Mouse (Mus musculus): ENCODE data around the gene Slc44a1. TPM values are rescaled to one million over a fixed set of nuclear protein-coding genes. Genes with fewer than 3 reads are reported as not detected.

Gene Slc44a1
- polyA plus RNA-seq, 1 experiment from 2014 or later: 15.9 TPM

- ATAC-seq (replicated peaks; ENCODE audit: insufficient number of reproducible peaks, insufficient read depth, low FRiP score, low read depth): no peak
- H3K9ac ChIP-seq: no peak overlapping the region
- H3K27me3 ChIP-seq: no peaks in the 10 kb centered on the region
- no peak overlapping the region for H3K4me2 ChIP-seq
- no peaks in the 10 kb centered on the region for H3K9me3 ChIP-seq (replicated peaks)
- H3K4me3 ChIP-seq: no peak overlapping the region
- 46% methylated on average over 3 of the region's 3 CpGs for WGBS
- no peak overlapping the region for H3K27ac ChIP-seq
- peaks cover 11% of the 10 kb centered on the region for H3K36me3 ChIP-seq
- peaks cover 6% of the 10 kb centered on the region for H3K4me1 ChIP-seq (replicated peaks)
Observed at GRCm38 (mm10) chr4:53658029-53658428, 217.8 kb downstream of the Slc44a1 start.

GRCm38 (mm10) chr4:53660711-53661110 is 220.5 kb downstream of the Slc44a1 start:
- no peak for ATAC-seq (replicated peaks; ENCODE audit: insufficient number of reproducible peaks, insufficient read depth, low FRiP score, low read depth)
- Histone ChIP-seq H3K27me3 (no peaks in the 10 kb centered on the region), H3K27ac (no peak overlapping the region), H3K4me3 (no peak overlapping the region), H3K9me3 (replicated peaks) (no peaks in the 10 kb centered on the region), H3K4me1 (replicated peaks) (peaks cover 6% of the 10 kb centered on the region), H3K36me3 (no peaks in the 10 kb centered on the region), H3K4me2 (no peak overlapping the region), H3K9ac (no peak overlapping the region)

Other genes with a start within 250 kb of the Slc44a1 start
- gene Fsd1l, start 191.1 kb downstream of the Slc44a1 start, polyA plus RNA-seq (2015; fragmentation: Nextera tagmentation; extraction: Ambion mirVana): 7.9 and 10.1 TPM in 2 replicates

Data from heart, embryonic 15.5 days (tissue).